Mouse (Mus musculus) ES-Bruce4 (cell line): Measurements from ENCODE around the gene Calr3. TPM values are rescaled to one million over a fixed set of nuclear protein-coding genes. Genes with fewer than 3 reads are reported as not detected.

Source experiments
- H3K27ac ChIP-seq: 2 replicates; pipeline ENCODE4 v1.5.1; 2012; ENCODE audit warnings: low read length, inconsistent platforms; ENCODE audit not compliant: insufficient read depth
- H3K27me3 ChIP-seq: 2 replicates; pipeline ENCODE4 v1.6.1; 2012; ENCODE audit warnings: mild to moderate bottlenecking, low read length, inconsistent platforms; ENCODE audit not compliant: control insufficient read depth, poor library complexity, insufficient read depth, severe bottlenecking
- H3K36me3 ChIP-seq: 2 replicates; pipeline ENCODE4 v1.6.1; 2012; ENCODE audit warnings: inconsistent platforms, mild to moderate bottlenecking, low read length, moderate library complexity; ENCODE audit not compliant: control insufficient read depth, poor library complexity, insufficient read depth, severe bottlenecking
- H3K4me1 ChIP-seq: one replicate; pipeline ENCODE4 v1.8.1; 2011; ENCODE audit warnings: low read length; ENCODE audit not compliant: control insufficient read depth, insufficient read depth
- H3K4me3 ChIP-seq: 2 replicates; pipeline ENCODE4 v1.5.1; 2011; ENCODE audit warnings: low read depth, mild to moderate bottlenecking, low read length
- H3K9ac ChIP-seq: 2 replicates; pipeline ENCODE4 v1.6.1; 2012; ENCODE audit warnings: low read depth, mild to moderate bottlenecking, inconsistent platforms; ENCODE audit not compliant: poor library complexity, severe bottlenecking
- H3K9me3 ChIP-seq: replicated peaks from 2 replicates; pipeline ENCODE4 v1.6.1; 2012; ENCODE audit warnings: mild to moderate bottlenecking, low read length, inconsistent platforms; ENCODE audit not compliant: control insufficient read depth, poor library complexity, insufficient read depth, severe bottlenecking
- CTCF ChIP-seq: IDR thresholded peaks from one replicate; pipeline ENCODE4 v1.8.1; 2011; ENCODE audit warnings: low read depth, low read length
- EP300 ChIP-seq: IDR thresholded peaks from 2 replicates; pipeline ENCODE4 v1.6.1; 2011; ENCODE audit warnings: low read depth, low read length; ENCODE audit not compliant: insufficient read depth
- POLR2A ChIP-seq: IDR thresholded peaks from one replicate; pipeline ENCODE4 v1.8.1; 2011; ENCODE audit warnings: low read length; ENCODE audit not compliant: insufficient read depth
- polyA plus RNA-seq: library from polyadenylated mRNA; stranded (reverse); fragments of >200 nt; gene quantifications from 2 replicates; pipeline ENCODE4 v1.2.4, GENCODE M21; 2011; ENCODE audit warnings: low read depth; ENCODE audit not compliant: missing spikeins, insufficient read depth, insufficient read length

Calr3 gene
- polyA plus RNA-seq, 1 experiment = 2.9 TPM

DNA sequence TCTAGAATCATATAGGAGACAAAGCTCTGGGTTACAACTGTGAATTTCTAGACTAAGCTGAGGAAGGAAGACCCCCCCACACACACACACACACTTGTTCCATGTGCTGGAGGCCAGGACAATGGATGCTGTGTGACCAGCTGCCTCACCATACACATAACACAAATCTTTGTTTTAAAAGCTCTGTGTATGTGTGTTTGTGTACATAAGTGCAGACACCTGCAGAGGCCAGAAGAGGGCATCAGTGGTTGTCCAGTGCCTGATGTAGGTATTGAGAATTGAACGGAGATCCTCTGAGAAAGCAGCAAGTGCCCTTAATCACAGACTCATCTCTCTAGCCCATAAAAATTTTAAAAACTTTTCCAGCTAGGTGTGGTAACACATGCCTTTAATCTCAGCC lies 20.7 kb downstream of the Calr3 start:
- no peak overlapping the region for H3K9ac ChIP-seq
- no peaks in the 10 kb centered on the region for H3K36me3 ChIP-seq
- H3K27me3 ChIP-seq = no peaks in the 10 kb centered on the region
- no peak for TF ChIP-seq EP300
- TF ChIP-seq CTCF = peak; percentile 20
- H3K27ac ChIP-seq = no peak overlapping the region
- H3K4me1 ChIP-seq = peaks cover 2% of the 10 kb centered on the region
- H3K9me3 ChIP-seq = no peaks in the 10 kb centered on the region
- no peak overlapping the region for H3K4me3 ChIP-seq

DNA sequence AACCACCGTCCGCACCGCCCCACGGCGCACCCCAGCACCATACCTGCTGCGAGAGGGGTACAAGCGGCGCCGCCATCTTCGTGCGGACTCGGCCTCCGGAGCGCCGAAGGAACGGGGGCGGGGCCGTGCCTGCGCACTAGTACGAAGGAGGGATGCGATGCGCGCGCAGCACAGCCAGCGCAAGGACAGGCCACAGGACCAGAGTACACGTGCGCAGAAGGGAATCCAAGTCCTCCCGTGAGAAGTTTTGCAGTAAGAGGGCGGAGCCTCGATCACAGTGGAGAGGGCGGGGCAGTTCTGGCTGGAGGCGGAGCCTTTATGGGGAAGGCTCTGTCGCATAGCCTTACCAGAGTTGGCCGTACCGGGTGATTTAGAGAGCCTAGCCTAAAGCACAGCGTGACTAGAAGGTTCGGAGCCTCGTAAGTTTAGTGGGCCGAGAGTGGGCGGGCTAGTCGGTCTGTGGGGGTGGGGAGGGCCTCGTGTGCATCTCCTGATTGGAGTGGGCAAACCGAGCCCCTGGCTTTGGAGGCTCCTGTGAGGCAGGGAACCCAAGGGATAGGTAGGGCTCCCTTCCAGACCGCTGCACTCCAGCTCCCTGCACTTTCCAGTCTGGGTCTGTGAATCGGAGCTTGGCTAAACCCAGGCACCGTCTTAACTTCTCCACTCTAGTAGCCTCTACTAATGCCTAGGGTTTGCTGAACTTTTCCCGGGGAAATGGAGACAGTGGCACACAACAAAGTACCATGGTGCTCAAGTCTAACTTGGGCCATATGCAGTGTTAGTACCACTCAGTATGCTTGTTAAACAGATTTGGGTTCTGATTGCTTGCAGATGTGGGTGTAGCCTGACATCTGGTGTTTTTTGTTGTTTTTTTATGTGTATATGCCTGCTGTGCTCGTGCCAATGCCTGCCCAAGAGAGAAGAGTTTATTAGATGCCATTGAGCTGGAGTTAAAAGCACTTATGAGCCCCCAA lies 22.0 kb downstream of the Calr3 start, which contains the start of gene Eps15l1:
Gene Eps15l1, minus strand, starts transcription at position 99 of the 974 bp plus-strand sequence.
- Histone ChIP-seq H3K9ac (peak within 1 kb of the TSS; percentile 88), H3K27ac (peak within 1 kb of the TSS; percentile 19), H3K36me3 (no peaks in the 10 kb centered on the region), H3K27me3 (no peaks in the 10 kb centered on the region), H3K9me3 (no peaks in the 10 kb centered on the region), H3K4me1 (peaks cover 4% of the 10 kb centered on the region), H3K4me3 (peak within 1 kb of the TSS; percentile 84)
- TF ChIP-seq POLR2A = peak; percentile 74
- peak; percentile 59; the same call in 1 of the 2 replicates for TF ChIP-seq EP300
- no peak for TF ChIP-seq CTCF

DNA sequence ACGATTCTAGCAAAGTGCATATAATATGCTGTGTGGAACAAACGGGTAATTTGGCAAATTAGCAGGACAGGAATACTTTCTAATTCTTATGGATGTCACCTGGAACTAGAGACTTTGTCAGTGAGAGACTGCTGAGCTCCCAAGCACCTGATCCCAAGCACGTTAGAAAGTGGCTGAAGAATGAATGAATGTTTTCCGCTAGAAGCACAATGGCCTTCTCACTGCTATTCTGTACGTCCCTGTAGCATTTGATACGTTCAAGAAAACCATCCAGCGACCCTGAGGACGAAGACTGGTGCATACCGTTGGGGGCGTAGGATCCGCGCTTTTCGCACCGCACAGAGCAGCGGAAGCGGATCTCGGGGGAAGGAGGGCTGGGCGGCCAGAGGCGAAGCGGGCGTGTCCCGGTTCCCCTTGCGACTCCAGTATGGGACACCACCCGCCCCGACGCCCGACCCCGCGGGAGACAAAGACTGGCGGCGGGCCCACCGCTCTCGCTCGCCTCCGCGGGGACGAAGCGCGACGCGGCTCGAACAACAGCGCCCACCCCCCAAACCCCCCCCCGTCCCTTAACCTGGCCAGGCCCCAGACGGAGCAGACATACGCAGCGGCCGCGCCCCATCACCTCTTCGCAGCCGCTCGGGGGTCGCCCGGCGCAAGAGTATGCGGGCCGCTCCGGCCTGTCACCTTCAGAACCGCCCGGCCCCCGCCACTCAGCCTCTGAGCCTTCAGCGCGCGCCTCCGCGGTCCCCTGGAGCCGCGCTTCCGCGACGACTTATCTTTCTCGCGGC lies 22.9 kb downstream of the Calr3 start:
- Histone ChIP-seq H3K4me3 (peak overlapping the region; percentile 69), H3K4me1 (peaks cover 7% of the 10 kb centered on the region), H3K36me3 (no peaks in the 10 kb centered on the region), H3K9ac (peak overlapping the region; percentile 88), H3K9me3 (no peaks in the 10 kb centered on the region), H3K27me3 (no peaks in the 10 kb centered on the region), H3K27ac (no peak overlapping the region)
- TF ChIP-seq CTCF (no peak), POLR2A (no peak), EP300 (no peak)

DNA sequence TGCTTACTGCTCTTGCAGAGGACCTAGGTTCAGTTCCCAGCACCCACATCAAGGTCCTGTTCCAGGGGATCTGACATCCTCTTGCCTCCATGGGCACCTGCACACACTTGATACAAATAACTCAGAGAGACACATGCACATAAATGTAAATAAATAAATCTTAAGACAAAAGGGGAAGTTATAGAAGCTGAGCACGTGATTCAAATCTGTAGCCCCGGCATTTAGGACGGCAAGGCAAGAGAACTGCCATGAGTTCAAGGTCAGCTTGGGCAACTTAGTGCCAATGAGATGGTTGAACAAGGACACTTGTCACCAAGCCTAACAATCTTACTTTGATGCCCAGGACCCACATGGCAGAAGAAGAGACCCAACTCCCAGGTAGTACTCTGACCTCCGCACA lies 25.6 kb downstream of the Calr3 start:
- Histone ChIP-seq H3K36me3 (no peaks in the 10 kb centered on the region), H3K9me3 (no peaks in the 10 kb centered on the region), H3K9ac (no peak overlapping the region), H3K27me3 (no peaks in the 10 kb centered on the region), H3K27ac (no peak overlapping the region), H3K4me1 (peaks cover 7% of the 10 kb centered on the region), H3K4me3 (no peak overlapping the region)
- TF ChIP-seq EP300 (no peak), CTCF (no peak), POLR2A (no peak)

DNA sequence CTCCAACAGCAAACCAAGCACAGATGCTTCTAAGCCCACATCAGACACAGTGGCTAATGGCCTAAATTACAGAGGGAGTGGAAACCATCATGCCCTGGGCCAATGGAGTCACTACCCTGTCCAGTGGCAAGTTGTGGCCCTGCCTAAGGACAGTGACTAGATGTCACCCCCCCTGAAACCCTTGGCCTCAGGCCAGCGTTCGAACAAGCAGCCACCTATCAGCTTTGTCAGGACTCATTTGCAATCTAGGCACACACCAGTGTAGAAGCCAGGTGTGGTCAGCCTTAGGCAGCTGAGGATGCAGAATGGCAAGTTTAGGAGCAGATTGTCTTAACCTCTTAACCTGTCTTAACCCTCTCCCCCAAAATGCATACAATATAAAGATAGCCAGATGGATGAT lies 28.4 kb downstream of the Calr3 start:
- Histone ChIP-seq H3K9me3 (no peaks in the 10 kb centered on the region), H3K4me3 (no peak overlapping the region), H3K36me3 (no peaks in the 10 kb centered on the region), H3K9ac (no peak overlapping the region), H3K4me1 (peaks cover 7% of the 10 kb centered on the region), H3K27me3 (no peaks in the 10 kb centered on the region), H3K27ac (no peak overlapping the region)
- no peak for TF ChIP-seq POLR2A

DNA sequence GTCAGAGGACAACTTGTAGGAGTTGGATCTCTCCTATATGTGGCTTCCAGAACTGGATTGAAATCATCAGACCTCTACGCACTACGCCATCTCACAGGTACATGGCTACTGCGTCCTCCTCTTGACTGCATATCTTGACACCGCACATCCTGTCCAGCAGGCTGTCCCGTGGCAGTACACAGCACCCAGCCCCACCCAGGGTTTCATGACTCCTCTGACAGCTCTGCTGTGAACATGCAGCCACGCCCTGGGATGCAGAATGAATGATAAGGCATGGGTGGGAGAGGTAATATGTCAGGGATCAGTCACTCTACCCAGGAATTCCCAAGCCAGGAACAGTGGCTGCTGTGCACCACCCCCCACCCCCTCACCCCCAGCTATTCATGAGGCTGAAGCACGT lies 29.8 kb downstream of the Calr3 start:
- no peak for TF ChIP-seq EP300
- no peak for TF ChIP-seq POLR2A
- TF ChIP-seq CTCF = no peak
- Histone ChIP-seq H3K36me3 (no peaks in the 10 kb centered on the region), H3K4me3 (no peak overlapping the region), H3K4me1 (peaks cover 5% of the 10 kb centered on the region), H3K27me3 (no peaks in the 10 kb centered on the region), H3K9ac (no peak overlapping the region), H3K27ac (no peak overlapping the region), H3K9me3 (no peaks in the 10 kb centered on the region)
